In genomic region chr15:97743210-97743609, GRCm38 (mm10) we compare ENCODE assay signal across 28 mouse cellular contexts. TPM values are rescaled to one million over a fixed set of nuclear protein-coding genes. Genes with fewer than 3 reads are reported as not detected.
DNase-seq lines count a peak whose midpoint lies in the region; ATAC-seq lines count a peak whose summit lies in the region.
"Had no signal": no experiment of that assay in that cellular context is flagged by ENCODE, and none has a peak within 500 bp of the region (broad histone marks: within the 10 kb centered on the region; RNA-seq: fewer than 3 reads in every experiment).

No protein-coding gene starts in this region.

- no peak overlapping the region for H3K4me2 ChIP-seq in hindbrain, embryonic 16.5 days (ENCODE audit: low read length)
- H3K4me2 ChIP-seq in kidney, embryonic 16.5 days (replicated peaks; ENCODE audit: low read depth, low read length): no peak overlapping the region
- H3K4me2 ChIP-seq: embryonic facial prominence, embryonic 15.5 days; forebrain, embryonic 12.5 days; heart, embryonic 11.5 days; intestine, embryonic 15.5 days; midbrain, embryonic 13.5 days; neural tube, embryonic 13.5 days; stomach, embryonic 15.5 days had no signal

- 0 out of 2 replicates have a peak overlapping the region, but pooled peaks have one; percentile 13 for H3K27ac ChIP-seq in hindbrain, embryonic 10.5 days
- no peak overlapping the region for H3K27ac ChIP-seq in hindbrain, embryonic 16.5 days (ENCODE audit: low read depth, low read length)
- no peak overlapping the region for H3K27ac ChIP-seq in kidney, embryonic 16.5 days (ENCODE audit: low read length)
- H3K27ac ChIP-seq: embryonic facial prominence, embryonic 10.5 days; embryonic facial prominence, embryonic 15.5 days; forebrain, embryonic 12.5 days; intestine, embryonic 15.5 days; liver, embryonic 14.5 days; macrophage; midbrain, embryonic 13.5 days; neural tube, embryonic 13.5 days; stomach, embryonic 15.5 days had no signal

- ATAC-seq in hindbrain, embryonic 16.5 days: no peak
- ATAC-seq in kidney, embryonic 16.5 days (ENCODE audit: low FRiP score, low TSS enrichment): 0 out of 2 replicates have a peak, but pooled peaks have one; percentile 20
- ATAC-seq: activated CD4-positive, CD25-positive, alpha-beta regulatory T cell, adult 4 months; forebrain, postnatal 0 days; hindbrain, postnatal 0 days; intestine, embryonic 15.5 days; midbrain, embryonic 13.5 days had no signal

- WGBS in hindbrain, embryonic 10.5 days: 81% methylated on average over 5 of the region's 5 CpGs
- 91% methylated on average over 5 of the region's 5 CpGs for WGBS in hindbrain, embryonic 16.5 days
- 82% methylated on average over 5 of the region's 5 CpGs for WGBS in kidney, embryonic 16.5 days

- H3K36me3 ChIP-seq in hindbrain, embryonic 10.5 days: no peaks in the 10 kb centered on the region
- H3K36me3 ChIP-seq in hindbrain, embryonic 16.5 days (ENCODE audit: control insufficient read depth, insufficient read depth, low read length): no peaks in the 10 kb centered on the region
- H3K36me3 ChIP-seq in kidney, embryonic 16.5 days (ENCODE audit: insufficient read depth, low read length): peaks cover 24% of the 10 kb centered on the region; the same call in 1 of the 2 replicates
- H3K36me3 ChIP-seq: embryonic facial prominence, embryonic 10.5 days; embryonic facial prominence, embryonic 15.5 days; forebrain, embryonic 12.5 days; intestine, embryonic 15.5 days; midbrain, embryonic 13.5 days; neural tube, embryonic 13.5 days; stomach, embryonic 15.5 days had no signal

- H3K9me3 ChIP-seq in hindbrain, embryonic 10.5 days: no peaks in the 10 kb centered on the region
- H3K9me3 ChIP-seq in hindbrain, embryonic 16.5 days (ENCODE audit: control insufficient read depth, low read length): peaks cover 2% of the 10 kb centered on the region; the same call in 1 of the 2 replicates
- 0 out of 2 replicates have a peak, but pooled peaks cover 2% of the 10 kb centered on the region for H3K9me3 ChIP-seq in kidney, embryonic 16.5 days (ENCODE audit: low read length)
- H3K9me3 ChIP-seq: embryonic facial prominence, embryonic 10.5 days; embryonic facial prominence, embryonic 15.5 days; forebrain, embryonic 12.5 days; intestine, embryonic 15.5 days; midbrain, embryonic 13.5 days; neural tube, embryonic 13.5 days; stomach, embryonic 15.5 days had no signal

- H3K4me1 ChIP-seq in hindbrain, embryonic 10.5 days (replicated peaks): peaks cover 30% of the 10 kb centered on the region
- H3K4me1 ChIP-seq in hindbrain, embryonic 16.5 days (ENCODE audit: control insufficient read depth, insufficient read depth, low read depth, low read length): peaks cover 6% of the 10 kb centered on the region
- no peaks in the 10 kb centered on the region for H3K4me1 ChIP-seq in kidney, embryonic 16.5 days (ENCODE audit: insufficient read depth, low read length)

- DNase-seq in hindbrain, embryonic 10.5 days (ENCODE audit: low spot score): no peak
- no peak for DNase-seq in kidney, postnatal 4 days
- DNase-seq in thymus, postnatal 14 days: peak; percentile 38
- DNase-seq in thymus, adult 18-20 months: no peak
- no peak for DNase-seq in urinary bladder, adult 2 months (ENCODE audit: low spot score)
- DNase-seq: adrenal gland, adult 2 months; adrenal gland, postnatal 36 days; cerebellum, adult 8-10 months; cerebellum, postnatal 25 days; forebrain, postnatal 0 days; gastrocnemius, postnatal 14 days; heart, adult 11 months; lung, adult 2 months; lung, postnatal 10 days had no signal

- no peaks in the 10 kb centered on the region for H3K27me3 ChIP-seq in hindbrain, embryonic 10.5 days (ENCODE audit: insufficient read depth, poor library complexity, severe bottlenecking)
- H3K27me3 ChIP-seq in hindbrain, embryonic 16.5 days (replicated peaks; ENCODE audit: control insufficient read depth, insufficient read depth, low read length): no peaks in the 10 kb centered on the region
- H3K27me3 ChIP-seq in kidney, embryonic 16.5 days (ENCODE audit: insufficient read depth, low read length): no peaks in the 10 kb centered on the region
- H3K27me3 ChIP-seq: embryonic facial prominence, embryonic 15.5 days; forebrain, embryonic 12.5 days; intestine, embryonic 15.5 days; neural tube, embryonic 13.5 days; stomach, embryonic 15.5 days had no signal

- no peak overlapping the region for H3K4me3 ChIP-seq in hindbrain, embryonic 10.5 days
- H3K4me3 ChIP-seq in hindbrain, embryonic 16.5 days (ENCODE audit: low read length): no peak overlapping the region
- no peak overlapping the region for H3K4me3 ChIP-seq in kidney, embryonic 16.5 days (ENCODE audit: low read length)
- H3K4me3 ChIP-seq: embryonic facial prominence, embryonic 10.5 days; embryonic facial prominence, embryonic 15.5 days; forebrain, embryonic 12.5 days; intestine, embryonic 15.5 days; midbrain, embryonic 13.5 days; neural tube, embryonic 13.5 days; stomach, embryonic 15.5 days had no signal

- no peak overlapping the region for H3K9ac ChIP-seq in hindbrain, embryonic 16.5 days (ENCODE audit: low read depth, low read length)
- H3K9ac ChIP-seq in kidney, embryonic 16.5 days (replicated peaks; ENCODE audit: low read length): no peak overlapping the region
- H3K9ac ChIP-seq: embryonic facial prominence, embryonic 15.5 days; forebrain, embryonic 12.5 days; forebrain, postnatal 0 days; intestine, embryonic 15.5 days; liver, embryonic 14.5 days; neural tube, embryonic 13.5 days; stomach, embryonic 15.5 days had no signal

RNA-seq across cellular contexts. Expression of gene Endou, which starts 12.1 kb away (rescaled TPM):
- polyA plus RNA-seq in hindbrain, embryonic 10.5 days (2016; fragmentation: Nextera tagmentation; extraction: Ambion mirVana): 0.07 and 0.08 TPM in 2 replicates
- polyA plus RNA-seq in hindbrain, embryonic 16.5 days (2015; fragmentation: Nextera tagmentation; extraction: Ambion mirVana): 0.14 and 0.41 TPM in 2 replicates
- 0.45 and 0.60 TPM in 2 replicates for polyA plus RNA-seq in kidney, embryonic 16.5 days (2015; fragmentation: Nextera tagmentation; extraction: Ambion mirVana)
- 1.7 and 2.1 TPM in 2 replicates for polyA plus RNA-seq in urinary bladder, adult 2 months (2012; rRNA removed)
- polyA plus RNA-seq: heart, embryonic 11.5 days had no signal

RNA-seq across cellular contexts. Expression of gene Rapgef3, which starts 24.6 kb away (rescaled TPM):
- polyA plus RNA-seq in hindbrain, embryonic 10.5 days (2016; fragmentation: Nextera tagmentation; extraction: Ambion mirVana): 6.2 and 6.7 TPM in 2 replicates
- 17.8 and 18.4 TPM in 2 replicates for polyA plus RNA-seq in hindbrain, embryonic 16.5 days (2015; fragmentation: Nextera tagmentation; extraction: Ambion mirVana)
- polyA plus RNA-seq in kidney, embryonic 16.5 days (2015; fragmentation: Nextera tagmentation; extraction: Ambion mirVana): 36.3 and 36.4 TPM in 2 replicates
- 17.8 and 19.2 TPM in 2 replicates for polyA plus RNA-seq in urinary bladder, adult 2 months (2012; rRNA removed)
- polyA plus RNA-seq: activated CD4-positive, CD25-positive, alpha-beta regulatory T cell, adult 4 months had no signal

RNA-seq across cellular contexts. Expression of gene Slc48a1, which starts 35.1 kb away (rescaled TPM):
- polyA plus RNA-seq in hindbrain, embryonic 10.5 days (2016; fragmentation: Nextera tagmentation; extraction: Ambion mirVana): 28.8 and 31.3 TPM in 2 replicates
- polyA plus RNA-seq in hindbrain, embryonic 16.5 days (2015; fragmentation: Nextera tagmentation; extraction: Ambion mirVana): 118 and 122 TPM in 2 replicates
- polyA plus RNA-seq in kidney, embryonic 16.5 days (2015; fragmentation: Nextera tagmentation; extraction: Ambion mirVana): 81.7 and 81.9 TPM in 2 replicates
- polyA plus RNA-seq in urinary bladder, adult 2 months (2012; rRNA removed): 72.4 and 91.1 TPM in 2 replicates

RNA-seq across cellular contexts. Expression of gene Rpap3, which starts 37.6 kb away (rescaled TPM):
- 29.7 and 33.5 TPM in 2 replicates for polyA plus RNA-seq in hindbrain, embryonic 10.5 days (2016; fragmentation: Nextera tagmentation; extraction: Ambion mirVana)
- 32.8 and 33.8 TPM in 2 replicates for polyA plus RNA-seq in hindbrain, embryonic 16.5 days (2015; fragmentation: Nextera tagmentation; extraction: Ambion mirVana)
- polyA plus RNA-seq in kidney, embryonic 16.5 days (2015; fragmentation: Nextera tagmentation; extraction: Ambion mirVana): 31.0 and 33.0 TPM in 2 replicates
- polyA plus RNA-seq in urinary bladder, adult 2 months (2012; rRNA removed): 23.5 and 26.0 TPM in 2 replicates
